Mouse (Mus musculus) liver, embryonic 14.5 days (tissue): ENCODE results near the gene Atp6v1c2. TPM values are rescaled to one million over a fixed set of nuclear protein-coding genes. Genes with fewer than 3 reads are reported as not detected.
A peak's percentile ranks its signal among the peaks of the same experiment; 100 is the strongest.

Source experiments
- ATAC-seq: fragments of 200-750 bp; cut with Nextera tagmentation; 2 replicates; pipeline ENCODE4 v1.8.0; 2017; ENCODE audit warnings: moderate number of reproducible peaks, mild to moderate bottlenecking, moderate library complexity; ENCODE audit not compliant: insufficient read depth
- DNase-seq, 3 experiments: peaks; one replicate each; pipeline ENCODE4 v3.0.0-alpha.2; 2012 to 2013; ENCODE audit warnings: low read depth in 3 of 3, low spot score in 3 of 3
- H3K27ac ChIP-seq: fragments of 300-500 bp; sonication (generic); 2 replicates; pipeline ENCODE4 v1.5.1; 2014; ENCODE audit warnings: moderate library complexity, mild to moderate bottlenecking, control low read depth, inconsistent platforms
- H3K27me3 ChIP-seq: fragments of 300-500 bp; sonication (generic); 2 replicates; pipeline ENCODE4 v1.6.1; 2014; ENCODE audit warnings: mild to moderate bottlenecking, low read length, moderate library complexity; ENCODE audit not compliant: control insufficient read depth, insufficient read depth
- H3K36me3 ChIP-seq: fragments of 300-500 bp; sonication (generic); replicated peaks from 2 replicates; pipeline ENCODE4 v1.6.1; 2014; ENCODE audit warnings: low read depth; ENCODE audit not compliant: control insufficient read depth, insufficient read depth
- H3K4me1 ChIP-seq, 2 experiments: fragments of 200-500 bp in 1 of 2; fragments of 300-500 bp in 1 of 2; sonication (generic) in 1 of 2; replicated peaks; 2 replicates each; pipeline ENCODE4 v1.6.1; 2012 to 2014; ENCODE audit warnings: antibody characterized with exemption in 1 of 2, inconsistent platforms in 1 of 2, low read length in 1 of 2; ENCODE audit not compliant: control insufficient read depth in 2 of 2, insufficient read depth in 2 of 2
- H3K4me2 ChIP-seq: fragments of 300-500 bp; sonication (generic); 2 replicates; pipeline ENCODE4 v1.6.1; 2014; ENCODE audit warnings: low read depth, mild to moderate bottlenecking, control low read depth, moderate library complexity
- H3K4me3 ChIP-seq, 2 experiments: fragments of 200-500 bp in 1 of 2; fragments of 300-500 bp in 1 of 2; sonication (generic) in 1 of 2; 2 replicates each; pipeline ENCODE4 v1.5.1; 2012 to 2014; ENCODE audit warnings: low read depth in 2 of 2, low read length in 2 of 2, mild to moderate bottlenecking in 2 of 2, control low read depth in 1 of 2, inconsistent platforms in 1 of 2, moderate library complexity in 1 of 2; ENCODE audit not compliant: insufficient read depth in 1 of 2
- H3K9ac ChIP-seq: fragments of 300-500 bp; sonication (generic); replicated peaks from 2 replicates; pipeline ENCODE4 v1.6.1; 2014; ENCODE audit warnings: mild to moderate bottlenecking, control low read depth, moderate library complexity
- H3K9me3 ChIP-seq: fragments of 300-500 bp; sonication (generic); 2 replicates; pipeline ENCODE4 v1.6.1; 2016; ENCODE audit warnings: low read length, mixed read lengths; ENCODE audit not compliant: control insufficient read depth
- CTCF ChIP-seq: IDR thresholded peaks from 2 replicates; pipeline ENCODE4 v1.5.1; 2016; ENCODE audit warnings: antibody characterized with exemption, low read depth, control low read depth
- EP300 ChIP-seq: IDR thresholded peaks from 2 replicates; pipeline ENCODE4 v1.6.1; 2016; ENCODE audit warnings: antibody characterized with exemption, low read depth
- WGBS: fragments of 180-500 bp; shearing (Covaris S2); extraction: QIAGEN DNeasy Blood & Tissue Kit; methylation state at CpG from one replicate; pipeline ENCODE4 v1.1.7; 2014; ENCODE audit not compliant: insufficient replicate concordance; 5-methylcytosine and 5-hydroxymethylcytosine counted together
- polyA plus RNA-seq, 2 experiments: library from polyadenylated mRNA; depleted of rRNA in 1 of 2; stranded (reverse) in 1 of 2; unstranded in 1 of 2; fragments of >200 nt; fragmentation: Nextera tagmentation in 1 of 2; extraction: Ambion mirVana in 1 of 2; gene quantifications; 2 replicates each; pipeline versions ENCODE4 v1.2.1 to v1.2.3; 2012 to 2014

The Atp6v1c2 gene
- polyA plus RNA-seq, 2 experiments = 0.02 TPM; not detected in 1

DNA sequence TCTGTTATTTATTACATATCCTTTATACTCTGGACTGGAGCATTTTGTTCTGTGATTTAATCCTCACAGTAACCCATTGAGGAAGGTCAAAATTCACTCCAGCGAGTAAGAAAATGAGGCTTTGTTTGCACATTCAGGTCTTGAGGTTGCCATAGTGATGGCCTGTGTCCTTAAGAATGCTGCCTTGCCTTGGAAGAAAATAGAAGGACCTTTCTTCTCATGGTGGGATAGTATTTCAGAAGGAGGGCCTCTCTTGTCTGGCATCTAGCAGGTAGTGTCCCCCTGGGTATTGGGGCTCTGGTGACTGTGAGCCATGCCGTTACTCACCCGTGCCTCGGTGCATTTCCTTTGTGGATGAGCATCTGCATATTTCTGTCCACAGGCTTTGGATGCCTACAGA is 31.5 kb upstream of the Atp6v1c2 start:
- no peaks in the 10 kb centered on the region for H3K9me3 ChIP-seq
- ATAC-seq = no peak
- no peak overlapping the region for H3K27ac ChIP-seq
- no peak for DNase-seq
- H3K4me1 ChIP-seq = no peaks in the 10 kb centered on the region
- 68% methylated on average over 4 of the region's 4 CpGs for WGBS
- H3K4me3 ChIP-seq = no peak overlapping the region
- H3K27me3 ChIP-seq = no peaks in the 10 kb centered on the region
- TF ChIP-seq EP300 = no peak
- TF ChIP-seq CTCF = no peak
- peaks cover 34% of the 10 kb centered on the region for H3K36me3 ChIP-seq
- no peak overlapping the region for H3K9ac ChIP-seq
- no peak overlapping the region for H3K4me2 ChIP-seq

- Histone ChIP-seq H3K4me3 (no peak overlapping the region), H3K27ac (no peak overlapping the region), H3K27me3 (no peaks in the 10 kb centered on the region), H3K4me1 (no peaks in the 10 kb centered on the region), H3K9ac (no peak overlapping the region), H3K4me2 (no peak overlapping the region), H3K9me3 (no peaks in the 10 kb centered on the region), H3K36me3 (peaks cover 36% of the 10 kb centered on the region)
- TF ChIP-seq EP300 (no peak), CTCF (no peak)
- DNase-seq (no peak), ATAC-seq (no peak)
- WGBS = 76% methylated on average over 9 of the region's 9 CpGs
Measured at GRCm38 (mm10) chr12:17360104-17360503, 30.9 kb upstream of the Atp6v1c2 start.

DNA sequence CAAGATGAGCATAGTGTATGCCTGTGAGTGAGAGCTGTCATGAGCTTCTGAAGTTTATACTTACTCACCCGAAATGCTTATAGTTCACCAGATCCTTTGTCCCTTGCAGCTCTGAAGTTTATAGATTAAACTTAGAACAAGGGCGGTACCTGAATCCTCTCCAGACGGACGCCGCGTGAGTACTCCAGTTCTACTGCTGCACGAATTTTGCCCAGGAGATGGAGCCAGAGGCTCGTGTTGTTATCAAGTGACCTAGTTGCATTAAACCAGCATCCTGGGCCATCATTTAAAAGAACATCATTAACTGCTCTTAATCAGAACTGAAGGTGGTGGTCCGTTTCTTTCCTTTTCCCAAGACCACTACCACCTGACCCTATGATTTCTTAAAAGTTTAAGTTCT is 29.8 kb upstream of the Atp6v1c2 start:
- TF ChIP-seq CTCF = peak; percentile 44
- no peak for TF ChIP-seq EP300
- no peak overlapping the region for H3K4me2 ChIP-seq
- H3K9me3 ChIP-seq = no peaks in the 10 kb centered on the region
- no peak overlapping the region for H3K27ac ChIP-seq
- no peaks in the 10 kb centered on the region for H3K27me3 ChIP-seq
- DNase-seq (peak in 1 of 3 experiments; percentile 3), ATAC-seq (no peak)
- WGBS = 81% methylated on average over 9 of the region's 9 CpGs
- no peaks in the 10 kb centered on the region for H3K4me1 ChIP-seq
- H3K4me3 ChIP-seq = no peak overlapping the region
- no peak overlapping the region for H3K9ac ChIP-seq
- peaks cover 33% of the 10 kb centered on the region for H3K36me3 ChIP-seq

DNA sequence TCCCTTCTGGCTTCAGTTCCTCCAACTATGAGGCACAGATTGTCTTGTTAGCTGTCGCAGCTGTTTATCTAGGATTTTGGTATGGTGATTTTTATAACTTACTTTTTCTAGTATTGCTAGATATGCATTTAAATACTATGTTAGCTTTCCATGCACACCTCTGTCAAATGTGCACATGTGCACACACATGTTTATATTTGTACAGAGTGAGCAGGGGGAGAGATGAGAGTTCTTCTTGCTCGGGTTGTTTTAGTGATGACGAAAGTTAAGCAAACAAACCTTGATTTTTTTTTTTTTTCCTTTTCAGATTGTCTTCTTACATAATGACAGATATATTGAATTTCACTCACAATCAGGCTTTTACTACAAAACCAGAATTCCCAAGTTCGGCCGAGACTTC is 28.6 kb upstream of the Atp6v1c2 start:
- ATAC-seq (no peak), DNase-seq (no peak)
- no peak overlapping the region for H3K4me2 ChIP-seq
- no peaks in the 10 kb centered on the region for H3K4me1 ChIP-seq
- no peaks in the 10 kb centered on the region for H3K27me3 ChIP-seq
- no peaks in the 10 kb centered on the region for H3K9me3 ChIP-seq
- no peak for TF ChIP-seq EP300
- TF ChIP-seq CTCF = no peak
- H3K4me3 ChIP-seq = no peak overlapping the region
- H3K27ac ChIP-seq = no peak overlapping the region
- WGBS = 77% methylated on average over 5 of the region's 5 CpGs
- H3K36me3 ChIP-seq = peaks cover 26% of the 10 kb centered on the region
- H3K9ac ChIP-seq = no peak overlapping the region

DNA sequence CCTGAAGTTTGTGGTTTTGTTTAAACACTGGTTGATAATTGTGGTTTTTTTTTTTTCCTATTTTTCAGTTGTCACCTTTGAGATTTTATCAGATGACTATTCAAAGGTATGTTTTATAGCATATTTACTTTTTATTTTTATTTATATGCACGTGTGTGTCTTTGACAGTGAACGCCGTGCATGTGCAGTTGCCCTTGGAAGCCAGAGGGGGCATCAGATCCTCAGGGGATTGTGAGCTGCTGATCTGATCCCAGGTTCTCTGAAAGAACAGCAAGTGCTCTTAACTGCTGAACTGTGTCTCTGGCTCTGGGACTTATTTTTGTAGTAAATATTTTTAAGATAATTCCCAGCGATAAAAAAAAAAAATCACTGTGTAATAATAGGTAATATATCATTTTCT is 27.7 kb upstream of the Atp6v1c2 start:
- no peak overlapping the region for H3K4me3 ChIP-seq
- H3K4me2 ChIP-seq = no peak overlapping the region
- DNase-seq (no peak), ATAC-seq (no peak)
- TF ChIP-seq EP300 (no peak), CTCF (peak; percentile 52)
- H3K27ac ChIP-seq = no peak overlapping the region
- no peaks in the 10 kb centered on the region for H3K4me1 ChIP-seq
- no peaks in the 10 kb centered on the region for H3K9me3 ChIP-seq
- no peaks in the 10 kb centered on the region for H3K27me3 ChIP-seq
- 76% methylated on average over 4 of the region's 4 CpGs for WGBS
- peaks cover 18% of the 10 kb centered on the region for H3K36me3 ChIP-seq
- H3K9ac ChIP-seq = no peak overlapping the region

- ATAC-seq = no peak
- H3K9ac ChIP-seq = no peak overlapping the region
- H3K27ac ChIP-seq = no peak overlapping the region
- H3K9me3 ChIP-seq = no peaks in the 10 kb centered on the region
- H3K4me1 ChIP-seq = peaks cover 11 to 12% of the 10 kb centered on the region in 2 experiments
- H3K4me3 ChIP-seq = no peak overlapping the region
- H3K36me3 ChIP-seq = no peaks in the 10 kb centered on the region; the same call in none of the 2 replicates
- no peaks in the 10 kb centered on the region for H3K27me3 ChIP-seq
- no peak overlapping the region for H3K4me2 ChIP-seq
- no peak for TF ChIP-seq EP300
- peak; percentile 17; the same call in 1 of the 2 replicates for TF ChIP-seq CTCF
- DNase-seq = no peak
Measured at GRCm38 (mm10) chr12:17350106-17350505, 20.9 kb upstream of the Atp6v1c2 start.
